Mouse (Mus musculus): ENCODE results near the gene Hfe. TPM values are rescaled to one million over a fixed set of nuclear protein-coding genes. Genes with fewer than 3 reads are reported as not detected.
"Not testable (repeated sequence)": the region's sequence is repeated elsewhere in the genome, so short reads cannot be mapped to it uniquely, and the experiment has no call there.

Gene Hfe
- total RNA-seq, 1 experiment from 2014 or later: 29.0 TPM

DNA sequence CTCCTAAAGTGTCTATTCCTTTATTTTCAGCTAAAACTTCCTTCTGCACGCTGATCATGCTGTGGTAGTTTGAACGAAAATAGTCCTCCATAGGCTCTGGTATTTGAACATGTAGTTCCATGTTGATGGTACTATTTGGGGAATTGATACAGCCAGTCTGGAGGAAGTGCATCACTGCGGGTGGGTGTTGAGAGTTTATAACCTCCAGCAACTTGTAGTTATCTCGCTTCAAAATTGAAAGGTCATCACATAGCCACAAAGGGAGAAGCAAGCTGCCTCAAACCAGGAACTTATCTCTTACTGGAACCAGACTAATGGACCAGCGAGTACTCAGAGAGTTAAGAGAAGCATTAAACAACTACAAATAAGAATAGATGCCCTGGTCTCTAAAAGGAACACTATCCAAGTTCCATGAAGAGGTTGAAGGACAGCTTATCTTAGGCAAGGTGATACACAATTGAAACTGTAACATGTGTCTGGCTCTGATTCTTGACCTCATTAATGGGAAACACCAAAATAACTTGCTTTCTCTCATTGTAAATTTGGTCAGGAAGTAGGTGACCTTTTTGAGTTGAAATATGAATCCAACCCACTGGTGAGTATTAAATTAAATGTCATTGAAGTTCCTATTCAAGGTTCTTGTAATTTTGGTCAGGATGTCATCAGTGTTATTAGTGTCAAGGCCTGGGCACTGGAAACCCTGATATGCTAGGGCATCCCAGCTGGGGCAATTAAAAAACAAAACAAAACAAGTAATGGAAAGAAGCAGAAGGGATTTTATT is 5.8 kb upstream of the Hfe start:
- no peak for DNase-seq

DNA sequence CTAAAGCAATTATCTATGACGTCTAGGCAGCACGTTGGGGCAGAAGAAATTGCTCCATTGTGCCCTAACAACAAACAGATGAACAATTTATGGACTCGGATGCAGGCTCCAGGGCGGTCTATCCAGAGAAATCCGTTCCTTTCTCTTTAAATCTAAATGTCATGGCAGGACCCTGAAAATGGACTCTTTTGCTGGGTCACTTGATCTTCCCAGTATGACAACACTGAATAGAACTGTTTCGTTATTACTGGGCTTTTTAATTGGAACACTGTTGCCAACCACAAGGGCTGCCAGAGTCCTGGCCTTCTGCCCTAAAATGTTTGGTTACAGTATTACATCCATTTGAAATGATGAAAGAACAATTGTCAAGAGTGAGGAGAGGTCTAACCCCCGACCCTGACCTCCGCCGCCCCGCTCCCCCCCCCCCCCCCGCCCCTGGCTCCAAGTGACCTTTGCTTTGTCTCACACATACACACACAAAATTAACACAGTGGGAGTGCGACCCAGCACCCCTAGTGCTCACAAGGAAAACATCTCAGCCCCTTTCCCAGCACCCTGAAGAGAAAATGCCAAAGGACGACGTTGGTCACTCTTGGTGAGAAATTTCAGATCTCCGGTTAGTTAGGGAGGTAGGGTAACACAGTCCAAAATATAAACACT is 810 bp downstream of the Hfe start:
- peak; percentile 49 for DNase-seq

DNA sequence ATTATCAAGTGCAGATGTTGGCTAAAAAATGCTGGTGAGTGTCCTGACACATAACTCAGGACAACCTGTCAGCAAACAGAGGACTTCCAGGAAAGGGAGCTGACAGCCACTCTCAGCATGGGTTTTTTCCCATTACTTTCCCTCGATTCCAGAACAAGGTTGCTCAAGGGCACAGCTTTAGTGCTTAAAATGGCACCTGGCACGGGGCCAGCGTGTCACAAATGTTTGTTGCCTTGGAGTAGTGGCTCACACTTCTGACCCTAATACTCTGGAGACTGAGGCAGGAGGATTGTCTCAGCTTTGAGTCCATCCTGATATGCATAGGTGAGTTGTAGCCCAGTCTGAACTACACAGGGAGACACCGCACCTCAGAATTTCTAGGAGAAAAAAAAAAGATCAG is 2.0 kb downstream of the Hfe start:
- DNase-seq: peak; percentile 55

DNA sequence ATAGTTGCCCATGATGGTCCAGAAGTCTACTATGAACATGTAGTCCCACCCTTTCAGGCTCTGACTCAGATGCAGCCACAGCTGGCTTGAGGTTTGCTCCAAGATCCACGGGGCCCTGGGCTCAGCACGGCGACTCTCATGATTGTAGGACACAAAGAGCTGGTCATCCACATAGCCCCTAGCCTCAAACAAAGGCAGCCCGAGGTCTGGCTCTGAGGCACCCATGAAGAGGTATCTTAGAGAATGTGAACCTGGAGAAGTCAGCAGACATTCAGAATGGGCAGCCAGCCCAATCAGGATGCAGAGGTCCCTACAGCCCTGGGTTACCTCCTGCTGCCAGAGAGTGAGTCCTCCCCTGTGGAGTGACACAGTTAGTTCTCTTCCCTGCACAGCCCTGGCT is 2.6 kb downstream of the Hfe start:
- DNase-seq: no peak

DNA sequence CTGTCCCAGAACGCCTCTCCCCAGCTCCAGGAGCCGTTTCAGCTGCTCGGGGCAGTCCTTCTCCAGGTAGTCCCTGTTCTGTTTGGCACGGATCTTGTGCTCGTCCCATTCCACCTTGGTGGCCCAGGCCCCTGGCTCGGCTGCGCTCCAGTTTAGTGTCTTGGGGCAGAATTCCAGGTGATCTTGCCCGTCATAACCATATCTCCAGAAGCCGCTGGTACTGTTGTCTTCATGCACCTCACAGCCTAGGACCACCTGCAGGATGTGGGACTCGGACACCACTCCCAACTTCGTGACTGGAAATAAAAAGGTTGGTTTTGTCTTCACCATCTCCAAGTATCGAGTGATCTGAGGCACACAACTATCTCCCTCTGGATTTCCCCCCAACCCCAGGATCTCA is 3.9 kb downstream of the Hfe start:
- no peak for DNase-seq

DNA sequence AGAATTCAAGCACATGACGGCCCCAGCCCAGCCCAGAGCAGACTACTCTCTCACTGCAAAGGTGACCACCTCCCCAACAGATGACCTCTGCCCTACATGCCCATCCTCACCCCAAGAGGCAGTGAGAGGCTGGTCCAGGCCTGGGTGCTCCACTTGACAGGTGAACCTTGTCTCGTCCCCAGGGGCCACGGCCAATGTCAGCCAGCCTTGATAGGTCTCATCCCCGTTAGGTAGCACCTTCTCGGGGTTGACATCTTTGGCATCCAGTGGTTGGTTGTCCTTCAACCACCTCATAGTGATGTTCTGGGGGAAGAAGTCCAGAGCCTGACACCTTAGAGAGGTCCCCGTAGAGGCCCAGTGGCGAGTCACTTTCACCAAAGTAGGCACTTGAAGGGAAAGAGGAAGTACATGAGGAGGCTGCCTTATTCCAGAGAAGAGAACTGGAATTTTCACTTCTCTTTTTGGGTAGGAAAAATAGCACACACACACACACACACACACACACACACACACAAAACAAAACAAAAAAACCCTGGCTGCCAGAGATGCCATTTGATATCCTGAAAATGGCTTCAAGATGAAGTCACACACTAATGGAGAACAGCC is 4.8 kb downstream of the Hfe start:
- no peak for DNase-seq

DNA sequence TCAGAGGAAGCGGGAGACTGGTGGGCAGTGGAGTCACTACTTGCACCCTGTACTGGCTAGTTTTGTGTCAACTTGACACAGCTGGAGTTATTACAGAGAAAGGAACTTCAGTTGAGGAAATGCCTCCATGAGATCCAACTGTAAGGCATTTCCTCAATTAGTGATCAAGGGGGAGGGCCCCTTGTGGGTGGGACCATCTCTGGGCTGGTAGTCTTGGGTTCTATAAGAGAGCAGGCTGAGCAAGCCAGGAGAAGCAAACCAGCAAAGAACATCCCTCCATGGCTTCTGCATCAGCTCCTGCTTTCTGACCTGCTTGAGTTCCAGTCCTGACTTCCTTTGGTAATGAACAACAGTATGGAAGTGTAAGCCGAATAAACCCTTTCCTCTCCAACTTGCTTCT is 7.9 kb downstream of the Hfe start:
- not testable (repeated sequence) for DNase-seq

DNA sequence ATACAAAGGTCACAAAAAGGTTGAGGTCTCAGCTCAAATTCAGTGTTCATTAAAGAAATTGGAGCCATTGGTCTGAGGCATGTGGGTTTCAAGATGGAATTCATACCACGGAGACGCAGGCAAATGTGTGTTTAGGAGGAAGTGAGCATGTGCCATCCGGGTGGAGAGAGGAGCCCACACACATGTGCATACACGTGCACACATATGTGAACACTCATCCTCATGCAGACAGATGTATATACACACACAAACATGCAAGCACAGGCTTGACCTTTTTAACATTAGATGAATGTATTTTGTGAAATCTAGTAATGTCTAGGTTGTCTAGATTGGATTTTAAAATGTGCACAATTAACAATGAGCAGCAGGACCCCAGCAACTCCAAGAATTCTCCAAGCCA is 8.4 kb downstream of the Hfe start:
- no peak for DNase-seq

DNA sequence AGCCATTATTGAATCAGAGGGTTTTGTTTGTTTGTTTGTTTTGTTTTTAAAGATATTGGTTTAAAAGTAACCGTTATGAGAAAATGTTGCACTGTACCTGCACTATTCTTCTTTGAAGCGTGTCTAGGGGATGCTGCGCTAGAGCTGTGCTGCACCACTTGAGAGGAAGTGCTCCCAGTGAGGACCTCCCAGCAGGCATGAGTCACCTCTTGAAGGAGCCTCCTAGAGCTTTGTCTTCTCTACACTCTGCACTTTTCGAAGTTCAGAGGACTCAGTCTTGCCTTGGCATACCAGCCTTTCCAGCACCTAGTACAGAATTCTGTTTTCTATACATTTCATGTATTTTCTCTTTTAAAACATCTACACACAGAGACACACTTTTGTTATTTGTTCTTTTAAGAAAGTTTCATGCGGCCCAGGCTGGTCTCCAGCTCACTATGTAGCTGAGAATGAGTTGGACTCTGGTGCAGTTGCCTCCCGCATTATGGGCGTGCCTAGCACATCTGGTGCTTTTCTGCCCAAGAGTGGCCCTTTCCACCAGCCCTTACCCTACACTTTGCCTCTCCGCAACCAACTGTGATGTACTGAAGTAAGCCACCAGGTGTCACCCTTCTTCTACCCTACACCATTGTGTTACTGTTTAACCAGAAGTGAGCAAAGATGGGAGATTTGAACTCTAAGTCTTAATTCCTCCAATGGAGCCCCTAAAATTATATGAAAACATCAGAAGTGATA is 9.7 kb downstream of the Hfe start:
- DNase-seq: peak; percentile 83

DNA sequence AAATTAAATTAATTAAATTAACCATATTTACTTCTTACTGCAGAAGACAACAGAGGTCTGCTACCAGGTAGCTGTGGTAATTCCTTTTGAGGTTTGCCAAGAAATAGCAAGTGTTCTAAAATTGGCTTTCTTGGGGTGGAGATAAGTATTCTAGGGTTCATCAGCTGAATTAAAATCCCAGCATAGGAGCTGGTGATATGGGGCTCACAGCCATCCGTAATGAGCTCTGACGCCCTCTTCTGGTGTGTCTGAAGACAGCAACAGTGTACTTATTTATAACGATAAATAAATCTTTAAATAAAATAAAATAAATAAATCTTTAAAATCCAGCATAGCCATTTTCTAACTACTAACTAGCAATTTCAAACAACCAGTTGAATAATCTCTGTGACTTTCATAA is 10.9 kb downstream of the Hfe start:
- DNase-seq: no peak

DNA sequence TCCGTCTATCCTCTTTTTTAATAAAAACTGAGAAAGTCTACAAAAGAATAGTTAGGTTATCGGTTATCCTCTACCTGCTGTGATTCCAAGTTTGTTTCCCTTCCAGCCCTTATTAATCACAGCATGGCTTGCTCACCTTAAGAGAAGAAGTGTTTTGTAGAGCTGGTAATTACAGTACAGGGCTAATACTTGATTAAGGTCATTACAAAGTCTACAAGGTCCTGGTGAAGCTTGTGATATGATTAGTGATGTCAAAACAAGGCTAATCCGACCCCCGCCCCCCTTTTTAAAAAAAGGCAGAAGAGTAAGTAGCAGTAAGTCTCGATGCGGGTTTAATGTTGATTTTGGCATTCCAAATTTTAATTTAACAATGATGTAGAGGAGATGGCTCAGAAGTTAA is 11.7 kb downstream of the Hfe start:
- no peak for DNase-seq

DNA sequence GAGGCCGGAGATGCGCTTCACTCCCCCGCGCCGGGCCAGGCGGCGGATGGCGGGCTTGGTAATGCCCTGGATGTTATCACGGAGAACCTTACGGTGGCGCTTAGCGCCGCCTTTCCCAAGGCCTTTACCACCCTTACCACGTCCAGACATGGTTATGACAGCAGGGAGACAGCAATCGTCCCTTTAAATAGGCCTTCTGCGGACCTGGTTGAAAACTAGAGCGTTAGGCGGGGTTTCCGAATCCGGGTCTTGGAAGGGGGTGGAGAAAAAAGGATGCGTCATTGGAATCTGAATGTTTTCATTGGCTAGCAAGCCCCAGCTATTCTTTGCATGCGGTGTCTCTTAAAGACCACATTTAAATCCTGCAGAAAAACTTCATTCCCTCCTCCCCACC is 12.4 kb downstream of the Hfe start, which contains the start of gene Hist1h4c:
Gene Hist1h4c (minus strand): TSS at position 155 of the 394 bp plus-strand sequence.
- DNase-seq: peak; percentile 99

DNA sequence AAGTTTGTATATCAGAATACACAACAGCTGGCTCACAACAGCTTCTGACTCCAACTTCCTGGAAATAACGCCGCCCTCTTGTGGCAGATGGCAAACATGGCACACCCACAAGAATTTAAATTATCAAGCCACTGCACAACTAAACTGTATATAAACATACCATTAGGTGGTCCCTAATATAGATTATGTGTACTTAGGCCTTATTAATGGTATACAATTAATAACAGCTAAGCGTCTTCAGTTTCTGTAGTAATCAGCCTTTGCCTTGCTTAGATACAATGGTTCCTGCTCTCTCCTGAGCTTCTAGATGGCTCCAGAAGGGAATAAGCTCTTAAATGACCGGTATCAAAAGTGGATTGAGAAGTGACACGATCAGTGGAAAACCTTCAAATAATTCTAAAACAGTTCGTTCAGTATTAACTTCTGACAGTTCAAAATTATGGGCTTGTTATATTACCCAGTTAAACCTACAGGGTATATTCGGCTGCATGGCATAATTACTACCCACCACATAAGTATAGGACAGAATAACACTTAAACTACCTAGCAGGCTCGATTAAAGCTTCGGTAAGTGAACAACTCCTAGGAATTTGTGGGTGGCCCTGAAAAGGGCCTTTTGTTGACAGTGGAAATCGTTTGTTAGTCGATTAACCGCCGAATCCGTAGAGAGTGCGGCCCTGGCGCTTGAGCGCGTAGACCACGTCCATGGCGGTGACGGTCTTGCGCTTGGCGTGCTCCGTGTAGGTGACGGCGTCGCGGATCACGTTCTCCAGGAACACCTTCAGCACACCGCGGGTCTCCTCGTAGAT is 13.0 kb downstream of the Hfe start:
- DNase-seq: peak; percentile 77

DNA sequence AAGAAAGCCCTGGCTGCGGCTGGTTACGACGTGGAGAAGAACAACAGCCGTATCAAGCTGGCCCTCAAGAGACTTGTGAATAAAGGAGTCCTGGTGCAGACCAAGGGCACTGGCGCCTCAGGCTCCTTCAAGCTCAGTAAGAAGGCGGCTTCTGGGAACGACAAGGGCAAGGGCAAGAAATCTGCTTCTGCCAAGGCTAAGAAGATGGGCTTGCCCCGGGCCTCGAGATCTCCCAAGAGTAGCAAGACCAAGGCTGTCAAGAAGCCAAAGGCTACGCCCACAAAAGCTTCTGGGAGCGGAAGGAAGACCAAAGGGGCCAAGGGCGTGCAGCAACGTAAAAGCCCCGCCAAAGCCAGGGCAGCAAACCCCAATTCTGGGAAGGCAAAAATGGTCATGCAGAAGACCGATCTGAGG is 14.6 kb downstream of the Hfe start:
- DNase-seq: peak; percentile 41

DNA sequence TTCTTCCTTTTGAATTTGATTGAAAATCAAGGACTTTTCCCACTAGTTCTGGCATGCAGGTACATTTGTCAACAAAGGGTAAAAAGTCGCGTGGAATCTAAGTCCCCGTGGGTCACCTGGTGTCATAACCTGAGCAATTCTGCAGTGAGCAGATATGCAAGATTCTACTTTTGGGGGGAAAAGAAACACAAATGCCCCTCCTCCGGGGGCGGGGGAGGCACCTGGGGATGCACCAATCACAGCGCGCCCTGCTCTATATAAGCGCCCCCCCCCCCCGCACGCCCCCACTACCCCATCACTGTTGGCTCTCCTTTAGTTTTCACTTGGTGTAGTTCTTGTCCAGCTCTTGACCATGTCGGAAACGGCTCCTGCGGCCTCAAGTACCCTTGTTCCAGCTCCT is 15.1 kb downstream of the Hfe start, which contains the start of gene Hist1h1t:
Gene Hist1h1t (plus strand): TSS at position 301 of the 400 bp plus-strand sequence.
- DNase-seq: no peak

DNA sequence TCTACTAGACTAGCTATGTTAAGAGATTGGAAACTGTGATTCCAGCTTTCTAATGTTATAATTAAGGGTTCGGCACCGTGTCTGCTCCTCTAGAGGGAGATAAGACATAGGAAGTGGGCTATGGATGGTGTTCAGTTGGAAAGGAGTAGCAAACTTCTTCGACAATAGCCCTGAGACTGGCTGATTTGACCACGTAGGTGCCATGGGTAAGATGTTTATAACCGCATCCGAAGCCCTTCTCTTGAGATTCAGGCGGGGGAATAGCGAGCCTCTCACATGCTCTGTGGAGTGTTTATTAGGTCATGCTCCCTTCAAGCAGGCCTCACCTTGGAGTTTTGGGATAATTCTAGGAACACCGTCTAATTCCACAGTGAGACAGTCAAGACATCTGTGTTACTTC is 15.7 kb downstream of the Hfe start:
- no peak for DNase-seq

DNA sequence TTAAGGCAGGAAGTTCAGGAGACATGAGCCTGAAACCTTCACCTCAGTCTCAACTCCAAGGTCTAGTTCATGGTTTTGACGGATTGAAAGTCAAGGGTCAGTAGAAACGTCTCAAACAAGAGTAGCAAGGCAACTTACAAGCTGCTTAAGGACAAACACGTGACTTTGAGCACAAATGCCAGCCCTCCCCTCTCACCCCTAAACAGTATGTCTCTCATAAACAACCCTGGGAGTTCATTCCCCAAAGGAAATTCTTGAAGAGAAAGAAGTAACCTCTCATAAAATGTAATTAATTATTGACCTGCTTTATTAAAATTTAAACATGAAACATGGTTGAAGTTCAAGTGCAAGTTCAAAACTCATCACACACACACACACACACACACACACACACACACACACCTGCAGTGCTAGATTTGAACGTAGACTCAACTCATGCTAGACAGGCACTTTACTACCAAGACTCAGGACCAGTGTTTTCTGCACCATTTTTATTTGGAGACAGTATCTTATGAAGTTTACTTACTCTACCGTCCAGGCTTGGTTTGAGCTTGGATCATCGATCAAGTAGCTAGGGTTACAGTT is 16.7 kb downstream of the Hfe start:
- no peak for DNase-seq

DNA sequence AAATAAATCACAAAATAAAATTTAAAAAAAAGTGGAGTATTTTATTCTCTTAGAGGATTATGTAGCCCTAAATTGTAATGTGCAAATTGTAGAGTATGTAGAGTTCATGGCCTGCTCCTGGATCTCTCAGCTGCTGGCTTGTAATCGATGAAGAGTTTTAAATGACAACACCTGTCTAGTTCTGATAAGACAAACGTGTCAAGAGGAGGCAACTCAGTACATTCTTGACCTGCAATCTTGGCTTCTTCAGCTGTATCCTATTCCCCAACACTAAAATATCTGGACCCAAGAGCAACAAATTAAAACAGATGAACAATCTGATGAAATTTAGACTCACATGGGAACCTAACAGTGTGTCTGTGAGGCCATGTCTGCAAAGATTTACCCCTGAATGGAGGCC is 21.2 kb downstream of the Hfe start:
- no peak for DNase-seq

DNA sequence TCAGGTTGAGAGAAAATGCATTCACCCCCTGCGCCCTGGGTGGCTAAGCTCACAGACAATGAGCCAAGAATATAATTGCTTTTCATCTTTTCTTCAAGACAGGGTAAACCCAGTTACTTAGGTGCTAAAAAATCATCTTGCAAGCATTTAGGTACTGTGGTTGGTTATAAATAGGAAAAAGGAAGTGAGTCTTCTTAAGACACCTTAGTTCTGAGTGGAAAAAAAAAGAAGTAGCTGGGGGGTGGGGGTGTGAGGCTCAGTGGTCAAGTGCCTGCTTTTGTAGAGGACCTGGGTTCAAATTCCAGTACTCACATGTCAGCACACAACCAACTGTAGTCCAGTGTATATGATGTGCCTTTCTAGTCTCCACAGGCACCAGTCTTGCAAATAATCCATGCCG is 21.7 kb downstream of the Hfe start:
- DNase-seq: no peak

DNA sequence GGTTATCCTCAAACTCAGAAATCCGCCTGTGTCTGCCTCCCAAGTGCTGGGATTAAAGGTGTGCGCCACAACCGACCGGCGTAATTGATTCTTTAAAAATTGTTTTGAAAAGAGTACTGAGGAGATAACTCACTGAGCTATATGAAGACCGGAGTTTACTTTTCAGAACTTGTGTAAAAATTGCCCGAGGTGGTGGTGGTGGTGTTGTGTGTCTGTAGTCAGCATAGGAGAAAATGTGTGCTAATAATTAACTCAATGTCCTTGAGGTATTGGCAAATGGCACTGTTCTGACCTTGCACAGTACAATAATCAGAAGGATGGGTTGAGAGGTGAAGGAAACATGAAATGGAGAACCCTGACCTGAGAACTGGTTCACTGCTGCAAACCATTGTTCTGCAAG is 22.7 kb downstream of the Hfe start:
- no peak for DNase-seq

DNA sequence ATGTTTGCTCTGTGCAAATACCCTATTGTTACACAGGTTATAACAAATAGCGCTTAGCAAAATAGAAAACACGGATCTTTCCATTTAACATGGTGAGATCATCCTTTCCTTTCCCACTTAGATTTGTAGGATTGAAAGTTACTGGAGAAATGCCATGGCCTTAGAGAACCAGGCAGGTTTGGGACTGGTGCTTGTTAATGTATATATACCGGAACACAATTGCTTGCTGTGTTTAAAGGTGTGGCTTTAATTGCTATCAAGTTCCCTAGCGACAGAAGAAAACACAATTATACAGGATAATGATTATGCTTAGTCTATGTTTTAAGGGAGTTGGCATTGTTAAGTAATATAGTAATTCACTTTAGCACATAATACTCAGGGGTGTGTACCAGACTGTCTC is 23.5 kb downstream of the Hfe start:
- DNase-seq: no peak

DNA sequence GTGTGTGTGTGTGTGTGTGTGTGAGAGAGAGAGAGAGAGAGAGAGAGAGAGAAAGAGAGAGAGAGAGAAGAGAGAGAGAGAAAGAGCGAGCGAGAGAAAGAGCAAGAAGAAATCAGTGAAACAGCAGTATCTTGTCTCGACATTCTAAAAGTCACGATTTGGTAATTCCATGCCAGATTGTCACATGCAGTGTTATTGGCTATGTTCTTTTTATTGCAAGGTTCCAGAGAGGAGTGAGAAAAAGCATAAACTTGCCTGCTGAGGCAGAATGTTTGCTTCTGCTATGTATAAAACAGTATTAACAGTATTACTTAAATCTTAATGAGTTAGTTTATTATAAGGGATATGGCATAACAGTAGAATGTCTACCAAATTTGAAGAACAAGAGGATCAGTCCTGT is 24.7 kb downstream of the Hfe start:
- DNase-seq: no peak
